Mouse (Mus musculus) kidney, postnatal 0 days (tissue): Measurements from ENCODE around the gene Spsb1. TPM values are rescaled to one million over a fixed set of nuclear protein-coding genes. Genes with fewer than 3 reads are reported as not detected.

Source experiments
- ATAC-seq: fragments of 200-750 bp; cut with Nextera tagmentation; replicated peaks from 2 replicates; pipeline ENCODE4 v1.8.0; 2017; ENCODE audit warnings: low read depth, moderate number of reproducible peaks, moderate TSS enrichment, moderate library complexity; ENCODE audit not compliant: low FRiP score
- DNase-seq: peaks from one replicate; pipeline ENCODE4 v3.0.0-alpha.2; 2016; ENCODE audit warnings: low spot score
- H3K27ac ChIP-seq: fragments of 300-500 bp; sonication (generic); 2 replicates; pipeline ENCODE4 v1.5.1; 2014; ENCODE audit warnings: mild to moderate bottlenecking
- H3K27me3 ChIP-seq: fragments of 300-500 bp; sonication (generic); 2 replicates; pipeline ENCODE4 v1.6.1; 2014; ENCODE audit warnings: low read length, mixed read lengths; ENCODE audit not compliant: insufficient read depth
- H3K36me3 ChIP-seq: fragments of 300-500 bp; sonication (generic); 2 replicates; pipeline ENCODE4 v1.6.1; 2014; ENCODE audit warnings: low read length, mixed read lengths; ENCODE audit not compliant: insufficient read depth
- H3K4me1 ChIP-seq: fragments of 300-500 bp; sonication (generic); replicated peaks from 2 replicates; pipeline ENCODE4 v1.6.1; 2014; ENCODE audit warnings: antibody characterized with exemption, low read length, mixed read lengths; ENCODE audit not compliant: insufficient read depth
- H3K4me2 ChIP-seq: fragments of 300-500 bp; sonication (generic); 2 replicates; pipeline ENCODE4 v1.6.1; 2014; ENCODE audit warnings: mild to moderate bottlenecking, low read length, moderate library complexity, mixed read lengths
- H3K4me3 ChIP-seq: fragments of 300-500 bp; sonication (generic); replicated peaks from 2 replicates; pipeline ENCODE4 v1.5.1; 2014; ENCODE audit warnings: low read depth, low read length
- H3K9ac ChIP-seq: fragments of 300-500 bp; sonication (generic); 2 replicates; pipeline ENCODE4 v1.6.1; 2014; ENCODE audit warnings: low read depth, low read length
- H3K9me3 ChIP-seq: fragments of 300-500 bp; sonication (generic); replicated peaks from 2 replicates; pipeline ENCODE4 v1.6.1; 2016; ENCODE audit warnings: low read length, inconsistent platforms, mixed read lengths
- CTCF ChIP-seq: IDR thresholded peaks from 2 replicates; pipeline ENCODE4 v1.5.1; 2016; ENCODE audit warnings: antibody characterized with exemption, low read depth, mild to moderate bottlenecking, moderate library complexity
- WGBS: fragments of 180-500 bp; shearing (Covaris S2); extraction: QIAGEN DNeasy Blood & Tissue Kit; methylation state at CpG from one replicate; pipeline ENCODE4 v1.1.7; 2014; 5-methylcytosine and 5-hydroxymethylcytosine counted together
- polyA plus RNA-seq: library from polyadenylated mRNA; unstranded; fragments of >200 nt; fragmentation: Nextera tagmentation; extraction: Ambion mirVana; gene quantifications from 2 replicates; pipeline ENCODE4 v1.2.1, GENCODE M21; 2015

Gene Spsb1
- polyA plus RNA-seq, 1 experiment from 2014 or later, result 11.6 TPM

DNA sequence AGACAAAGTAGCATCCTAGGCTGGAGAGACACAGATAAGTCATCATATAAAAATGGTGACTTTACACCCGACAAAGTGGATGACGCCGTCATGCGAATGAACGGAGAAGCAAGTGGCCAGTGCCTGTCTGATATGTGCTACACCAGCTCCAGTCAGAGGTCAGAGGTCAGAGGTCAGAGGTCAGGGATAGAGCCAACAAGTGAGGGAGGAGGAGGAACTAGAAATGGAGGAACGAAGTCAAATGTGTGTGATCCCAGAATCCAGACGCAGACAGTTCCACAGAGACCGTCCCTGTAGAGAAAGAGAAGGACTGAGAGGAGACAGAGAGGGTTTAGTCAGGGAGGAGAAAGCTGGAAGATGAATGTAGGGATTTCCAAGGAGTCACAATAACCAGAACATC, 103.3 kb downstream of the Spsb1 start:
- TF ChIP-seq CTCF, result no peak
- 88% methylated on average over 8 of the region's 8 CpGs for WGBS
- no peak for ATAC-seq

DNA sequence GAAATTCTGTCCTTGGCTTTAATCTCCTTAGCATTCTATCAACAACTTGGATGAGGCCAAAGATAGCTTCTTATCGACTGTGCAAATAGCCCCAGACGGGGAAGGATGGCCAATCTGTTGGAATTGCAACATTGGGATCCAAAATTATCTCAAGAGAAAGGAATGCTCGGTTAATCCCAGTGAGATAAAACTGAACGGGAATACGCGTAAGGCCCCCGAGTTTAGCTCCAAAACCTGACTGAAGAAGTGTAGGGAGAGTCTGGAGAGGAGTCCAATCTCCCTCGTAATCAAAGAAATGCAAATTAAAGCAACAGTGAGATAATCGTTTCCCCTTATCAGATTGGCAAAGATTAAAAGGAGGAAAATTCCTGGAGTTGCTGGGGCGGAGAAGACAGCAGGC, 104.2 kb downstream of the Spsb1 start:
- H3K4me1 ChIP-seq, result 0 out of 2 replicates have a peak, but pooled peaks cover 3% of the 10 kb centered on the region
- no peak overlapping the region for H3K27ac ChIP-seq
- TF ChIP-seq CTCF, result no peak
- H3K36me3 ChIP-seq, result no peaks in the 10 kb centered on the region
- H3K27me3 ChIP-seq, result no peaks in the 10 kb centered on the region
- H3K9me3 ChIP-seq, result no peaks in the 10 kb centered on the region
- ATAC-seq (no peak), DNase-seq (no peak)
- no peak overlapping the region for H3K9ac ChIP-seq
- no peak overlapping the region for H3K4me3 ChIP-seq
- no peak overlapping the region for H3K4me2 ChIP-seq
- WGBS, result 56% methylated on average over 10 of the region's 10 CpGs

More for the DNA sequence above, 103.3 kb downstream of the Spsb1 start:
- Histone ChIP-seq H3K4me3 (no peak overlapping the region), H3K36me3 (no peaks in the 10 kb centered on the region), H3K27ac (no peak overlapping the region), H3K9me3 (no peaks in the 10 kb centered on the region), H3K4me2 (no peak overlapping the region), H3K27me3 (no peaks in the 10 kb centered on the region), H3K4me1 (0 out of 2 replicates have a peak, but pooled peaks cover 3% of the 10 kb centered on the region), H3K9ac (no peak overlapping the region)
- no peak for DNase-seq

DNA sequence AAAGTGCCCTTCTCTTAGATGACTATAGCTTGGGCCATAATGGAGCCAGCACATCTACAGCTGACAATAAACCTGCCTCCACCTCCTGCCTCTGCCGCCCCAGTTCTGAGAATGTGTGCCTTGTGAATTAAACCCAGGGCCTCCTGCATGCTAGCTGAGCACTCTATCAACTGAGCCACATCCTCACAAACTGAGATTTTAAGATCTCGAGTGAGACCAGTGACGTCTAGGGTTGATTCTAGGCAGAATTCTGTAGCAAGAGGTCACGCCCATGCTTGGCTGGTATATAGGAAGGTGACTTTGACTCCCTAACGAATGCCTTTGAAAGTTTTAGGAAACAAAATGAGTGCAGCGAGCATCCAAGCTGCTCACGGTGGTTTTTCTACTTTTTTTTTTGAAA, 104.8 kb downstream of the Spsb1 start:
- no peaks in the 10 kb centered on the region for H3K36me3 ChIP-seq
- no peak for DNase-seq
- no peak for TF ChIP-seq CTCF
- H3K4me1 ChIP-seq, result 0 out of 2 replicates have a peak, but pooled peaks cover 3% of the 10 kb centered on the region
- H3K4me3 ChIP-seq, result no peak overlapping the region
- H3K27me3 ChIP-seq, result no peaks in the 10 kb centered on the region
- no peak overlapping the region for H3K27ac ChIP-seq
- no peak for ATAC-seq
- H3K9ac ChIP-seq, result no peak overlapping the region
- H3K9me3 ChIP-seq, result no peaks in the 10 kb centered on the region
- WGBS, result 81% methylated on average over 7 of the region's 7 CpGs
- H3K4me2 ChIP-seq, result no peak overlapping the region

DNA sequence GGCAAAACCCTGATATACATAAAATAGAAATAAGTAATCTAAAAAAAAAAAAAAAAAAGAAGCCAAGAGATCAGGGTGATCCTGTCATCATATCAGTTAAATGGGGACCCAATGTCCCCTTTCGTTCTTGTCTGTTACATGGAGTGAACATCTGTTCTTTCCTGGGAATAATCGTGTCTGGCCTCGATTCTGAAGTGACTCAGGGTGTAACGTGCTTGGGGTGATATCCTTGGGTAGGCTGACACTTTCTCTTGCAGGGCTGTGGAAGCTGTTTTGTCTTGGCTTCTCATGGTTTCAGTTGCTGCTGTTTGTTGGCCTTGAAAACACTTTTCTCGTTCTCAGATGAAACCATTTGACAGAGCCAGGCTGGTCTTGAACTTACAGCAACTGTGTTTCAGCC, 105.8 kb downstream of the Spsb1 start:
- DNase-seq (no peak), ATAC-seq (no peak)
- H3K4me2 ChIP-seq, result no peak overlapping the region
- no peak overlapping the region for H3K4me3 ChIP-seq
- WGBS, result 84% methylated on average over 5 of the region's 5 CpGs
- TF ChIP-seq CTCF, result no peak
- no peaks in the 10 kb centered on the region for H3K36me3 ChIP-seq
- H3K9me3 ChIP-seq, result no peaks in the 10 kb centered on the region
- H3K27me3 ChIP-seq, result no peaks in the 10 kb centered on the region
- no peak overlapping the region for H3K9ac ChIP-seq
- H3K4me1 ChIP-seq, result no peaks in the 10 kb centered on the region
- H3K27ac ChIP-seq, result no peak overlapping the region

DNA sequence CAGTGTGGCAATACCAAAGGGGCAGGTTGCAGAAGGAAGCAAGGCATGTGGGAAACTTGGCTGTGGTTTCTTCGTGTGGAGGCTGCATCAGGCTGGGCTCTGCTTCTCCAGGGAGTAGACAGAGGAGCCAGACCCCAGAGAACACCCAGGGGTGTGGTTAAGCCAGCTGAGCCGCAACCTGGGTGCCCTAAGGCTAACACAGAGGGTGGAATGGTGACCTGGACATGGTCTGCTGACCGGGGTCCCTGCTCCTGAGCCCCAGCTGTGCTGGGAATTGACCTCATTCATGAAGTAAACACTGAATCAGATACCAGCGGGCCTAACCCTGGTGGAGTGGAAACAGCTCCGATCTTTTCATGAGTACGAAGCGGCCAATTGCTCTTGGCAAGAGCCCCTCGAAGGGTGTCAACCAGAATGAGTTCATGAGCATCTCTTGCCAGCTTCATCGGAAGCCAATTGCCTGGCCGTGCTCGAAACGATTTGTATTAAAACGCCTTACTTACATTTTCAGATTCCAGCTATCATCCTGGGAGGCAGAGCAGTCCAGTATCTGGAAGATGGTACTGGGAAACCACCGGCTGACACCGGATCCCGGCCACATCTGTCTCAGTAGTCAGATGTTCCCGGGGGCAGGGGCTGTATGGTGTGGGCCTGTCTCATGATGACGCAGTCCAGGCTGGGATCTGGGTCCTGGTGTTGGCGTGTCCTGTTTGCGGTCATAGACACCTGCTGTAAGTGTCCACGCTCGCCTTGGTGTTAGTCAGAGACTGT, 107.8 kb downstream of the Spsb1 start:
- Histone ChIP-seq H3K36me3 (no peaks in the 10 kb centered on the region), H3K27me3 (no peaks in the 10 kb centered on the region), H3K4me1 (no peaks in the 10 kb centered on the region), H3K9me3 (no peaks in the 10 kb centered on the region), H3K4me3 (no peak overlapping the region), H3K4me2 (no peak overlapping the region), H3K9ac (no peak overlapping the region), H3K27ac (no peak overlapping the region)
- ATAC-seq, result no peak; the same call in 1 of the 2 replicates
- TF ChIP-seq CTCF, result no peak
- no peak for DNase-seq
- WGBS, result 59% methylated on average over 22 of the region's 22 CpGs

Other genes with a start within 250 kb of the Spsb1 start
- 22.3 and 23.5 TPM in 2 replicates for gene Tmem201, start 217.0 kb downstream of the Spsb1 start, polyA plus RNA-seq
- gene Slc25a33, start 180.8 kb downstream of the Spsb1 start, polyA plus RNA-seq, result 15.1 and 15.2 TPM in 2 replicates
- gene H6pd, start 54.0 kb upstream of the Spsb1 start, polyA plus RNA-seq, result 27.2 and 27.8 TPM in 2 replicates
- gene Gpr157, start 132.3 kb upstream of the Spsb1 start, polyA plus RNA-seq, result 0.18 and 0.28 TPM in 2 replicates
- 8.1 and 9.3 TPM in 2 replicates for gene Slc2a5, start 164.2 kb upstream of the Spsb1 start, polyA plus RNA-seq
- not detected in 2 replicates for gene Slc2a7, start 193.9 kb upstream of the Spsb1 start, polyA plus RNA-seq
- not detected in 2 replicates for gene Car6, start 246.3 kb upstream of the Spsb1 start, polyA plus RNA-seq